Mouse (Mus musculus) embryonic facial prominence, embryonic 12.5 days (tissue): ENCODE data around the gene Slc20a1. TPM values are rescaled to one million over a fixed set of nuclear protein-coding genes. Genes with fewer than 3 reads are reported as not detected.

ENCODE experiments used
- ATAC-seq: fragments of 200-750 bp; cut with Nextera tagmentation; 2 replicates; pipeline ENCODE4 v1.8.0; 2017; ENCODE audit not compliant: insufficient number of reproducible peaks, insufficient read depth, low FRiP score, low TSS enrichment
- H3K27ac ChIP-seq: fragments of 300-500 bp; sonication (generic); 2 replicates; pipeline ENCODE4 v1.5.1; 2016; ENCODE audit warnings: mild to moderate bottlenecking
- H3K27me3 ChIP-seq: fragments of 300-500 bp; sonication (generic); 2 replicates; pipeline ENCODE4 v1.6.1; 2016; ENCODE audit warnings: mild to moderate bottlenecking, moderate library complexity
- H3K36me3 ChIP-seq: fragments of 300-500 bp; sonication (generic); 2 replicates; pipeline ENCODE4 v1.6.1; 2016; ENCODE audit warnings: mild to moderate bottlenecking
- H3K4me1 ChIP-seq: fragments of 300-500 bp; sonication (generic); 2 replicates; pipeline ENCODE4 v1.6.1; 2016
- H3K4me2 ChIP-seq: fragments of 300-500 bp; sonication (generic); replicated peaks from 2 replicates; pipeline ENCODE4 v1.6.1; 2016; ENCODE audit warnings: mild to moderate bottlenecking, moderate library complexity
- H3K4me3 ChIP-seq: fragments of 300-500 bp; sonication (generic); 2 replicates; pipeline ENCODE4 v1.5.1; 2016; ENCODE audit warnings: mild to moderate bottlenecking
- H3K9ac ChIP-seq: fragments of 300-500 bp; sonication (generic); 2 replicates; pipeline ENCODE4 v1.6.1; 2016; ENCODE audit warnings: mild to moderate bottlenecking, moderate library complexity
- H3K9me3 ChIP-seq: fragments of 300-500 bp; sonication (generic); 2 replicates; pipeline ENCODE4 v1.6.1; 2016; ENCODE audit warnings: mild to moderate bottlenecking, moderate library complexity
- WGBS: fragments of 180-500 bp; shearing (Covaris S2); methylation state at CpG from one replicate; pipeline ENCODE4 v1.1.7; 2016; 5-methylcytosine and 5-hydroxymethylcytosine counted together
- polyA plus RNA-seq: library from polyadenylated mRNA; unstranded; fragments of >200 nt; fragmentation: Nextera tagmentation; extraction: Ambion mirVana; gene quantifications from 2 replicates; pipeline ENCODE4 v1.2.1, GENCODE M21; 2016

The Slc20a1 gene
- polyA plus RNA-seq, 1 experiment from 2014 or later: 43.8 TPM

DNA sequence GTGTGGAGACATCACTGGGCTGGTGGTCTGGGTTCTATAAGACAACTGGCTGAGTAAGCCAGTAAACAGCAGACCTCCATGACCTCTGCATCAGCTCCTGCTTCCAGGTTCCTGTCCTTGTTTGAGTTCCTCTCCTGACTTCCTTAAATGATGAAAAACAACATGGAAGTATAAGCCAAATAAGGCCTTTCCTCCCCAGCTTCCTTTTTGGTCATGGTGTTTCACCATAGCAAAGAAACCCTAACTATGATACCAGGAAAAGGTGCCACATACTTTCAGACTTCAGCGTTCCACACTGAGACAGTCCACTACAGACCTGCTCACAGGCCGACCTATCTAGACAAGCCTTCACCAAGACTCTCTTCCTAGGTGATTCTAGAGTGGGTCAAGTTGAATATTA, 2.2 kb upstream of the Slc20a1 start:
- no peak for ATAC-seq
- H3K9ac ChIP-seq: no peak overlapping the region
- no peak overlapping the region for H3K4me3 ChIP-seq
- H3K4me2 ChIP-seq: no peak overlapping the region
- WGBS: 96% methylated on average over 2 of the region's 2 CpGs
- no peak overlapping the region for H3K27ac ChIP-seq
- H3K9me3 ChIP-seq: no peaks in the 10 kb centered on the region
- H3K27me3 ChIP-seq: no peaks in the 10 kb centered on the region
- H3K4me1 ChIP-seq: peaks cover 12% of the 10 kb centered on the region
- H3K36me3 ChIP-seq: 0 out of 2 replicates have a peak, but pooled peaks cover 6% of the 10 kb centered on the region

DNA sequence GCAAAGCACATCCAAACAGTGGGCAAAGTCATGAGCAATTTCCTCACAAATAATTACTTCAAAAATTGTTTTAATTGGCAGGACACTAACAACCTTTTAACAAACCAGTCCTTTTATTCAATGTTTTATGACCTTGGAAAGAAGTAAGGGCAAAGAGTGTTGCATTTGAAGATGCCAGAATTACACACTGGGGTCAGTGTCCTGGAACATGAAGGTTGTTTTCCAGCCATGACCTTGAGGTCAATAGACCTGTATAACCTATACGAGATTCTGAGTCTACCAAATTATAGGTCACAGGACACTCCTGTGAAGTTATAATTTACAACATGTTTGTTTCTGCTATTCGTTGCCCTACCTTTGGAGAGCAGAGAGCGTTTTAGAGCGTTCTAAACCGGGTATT, 1.4 kb upstream of the Slc20a1 start:
- no peak overlapping the region for H3K9ac ChIP-seq
- peaks cover 12% of the 10 kb centered on the region for H3K4me1 ChIP-seq
- WGBS: 43% methylated on average over 5 of the region's 5 CpGs
- H3K4me3 ChIP-seq: no peak overlapping the region
- H3K9me3 ChIP-seq: no peaks in the 10 kb centered on the region
- H3K27ac ChIP-seq: no peak overlapping the region
- peak overlapping the region; percentile 78 for H3K4me2 ChIP-seq
- no peak for ATAC-seq
- H3K27me3 ChIP-seq: no peaks in the 10 kb centered on the region
- H3K36me3 ChIP-seq: peaks cover 14% of the 10 kb centered on the region

DNA sequence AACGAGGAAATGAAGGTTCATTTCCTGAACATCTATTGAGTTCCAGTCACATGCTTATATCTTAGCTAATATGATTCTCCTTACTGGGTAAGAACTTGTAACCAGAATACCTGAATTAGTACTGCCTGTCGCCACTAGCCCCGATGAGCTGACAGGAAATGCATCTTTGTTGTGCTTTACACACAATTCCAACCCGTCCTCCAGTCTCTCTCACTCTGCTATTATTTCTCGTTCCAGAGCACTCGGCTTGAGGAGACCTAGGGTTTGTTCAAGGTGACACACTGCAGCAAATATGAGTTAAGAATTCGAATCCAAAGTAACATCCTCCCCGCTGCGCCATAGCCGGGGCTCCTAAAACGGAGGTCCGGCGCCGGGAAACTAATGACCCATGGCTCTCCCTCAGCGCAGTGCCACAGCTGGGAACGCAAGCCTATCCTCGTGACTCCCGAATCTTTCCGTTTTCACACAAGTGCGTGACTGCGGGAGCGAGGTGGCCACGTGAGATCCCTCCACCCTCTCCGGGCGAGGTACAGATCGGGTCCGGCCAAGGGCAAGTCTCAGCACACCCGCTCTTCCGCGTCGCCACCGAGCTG, 625 bp upstream of the Slc20a1 start:
- H3K9me3 ChIP-seq: no peaks in the 10 kb centered on the region
- H3K4me3 ChIP-seq: peak overlapping the region; percentile 78
- no peaks in the 10 kb centered on the region for H3K27me3 ChIP-seq
- H3K4me2 ChIP-seq: peak overlapping the region; percentile 78
- peak overlapping the region; percentile 60 for H3K27ac ChIP-seq
- H3K36me3 ChIP-seq: peaks cover 21% of the 10 kb centered on the region
- H3K9ac ChIP-seq: peak overlapping the region; percentile 87
- ATAC-seq: no peak
- peaks cover 12% of the 10 kb centered on the region for H3K4me1 ChIP-seq
- WGBS: under 1% methylated on average over 32 of the region's 32 CpGs

- Histone ChIP-seq H3K9me3 (no peaks in the 10 kb centered on the region), H3K9ac (peak overlapping the region; percentile 87), H3K27ac (peak overlapping the region; percentile 87; the same call in 1 of the 2 replicates), H3K27me3 (no peaks in the 10 kb centered on the region), H3K4me2 (peak overlapping the region; percentile 78), H3K4me3 (peak overlapping the region; percentile 78), H3K4me1 (peaks cover 12% of the 10 kb centered on the region), H3K36me3 (peaks cover 37% of the 10 kb centered on the region)
- no peak for ATAC-seq
- 26% methylated on average over 27 of the region's 31 CpGs for WGBS
Observed at GRCm38 (mm10) chr2:129199328-129200085, 943 bp downstream of the Slc20a1 start.

DNA sequence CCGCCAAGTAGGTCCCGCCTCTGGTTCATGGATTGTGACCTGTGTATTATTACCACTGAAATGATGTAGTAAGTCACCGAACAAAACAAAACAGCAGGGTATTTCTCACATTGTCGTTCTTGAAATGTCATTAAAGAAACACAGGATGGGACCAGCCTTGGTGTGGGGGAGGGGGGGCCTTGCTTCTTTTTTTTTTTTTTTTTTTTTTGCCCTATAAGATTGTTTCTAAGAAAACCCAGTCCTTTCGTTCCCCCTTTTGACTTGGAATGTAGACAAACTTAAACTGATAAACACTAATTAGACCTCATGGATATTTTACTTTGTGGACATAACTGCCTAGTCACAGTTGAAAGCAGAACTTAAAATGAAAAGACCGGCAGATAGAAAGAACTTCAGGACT, 6.4 kb downstream of the Slc20a1 start:
- Histone ChIP-seq H3K4me3 (no peak overlapping the region), H3K36me3 (peaks cover 85% of the 10 kb centered on the region)
- 82% methylated on average over 6 of the region's 6 CpGs for WGBS

DNA sequence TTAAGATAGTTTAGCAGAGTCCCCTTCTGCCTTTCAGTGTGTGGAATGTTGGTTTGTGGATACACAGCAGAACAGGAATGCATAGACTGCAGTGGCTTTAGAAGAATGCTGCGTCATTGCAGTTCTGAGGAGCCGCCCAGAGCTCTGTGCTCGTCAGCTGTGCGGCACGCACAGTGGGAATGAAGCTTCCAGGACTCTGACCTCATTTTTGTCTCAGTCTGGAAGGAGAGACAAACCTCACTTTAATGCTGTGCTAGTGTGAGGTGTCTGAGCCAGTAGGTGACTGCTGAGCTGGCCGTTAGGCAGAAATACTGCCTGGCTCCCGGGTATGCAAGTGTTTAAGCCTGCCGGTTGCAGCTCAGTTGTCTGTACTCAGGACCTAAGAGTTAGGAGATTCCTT, 8.3 kb downstream of the Slc20a1 start:
- no peak overlapping the region for H3K4me3 ChIP-seq
- H3K4me1 ChIP-seq: no peaks in the 10 kb centered on the region
- no peak overlapping the region for H3K27ac ChIP-seq
- H3K36me3 ChIP-seq: peaks cover 92% of the 10 kb centered on the region
- no peak; the same call in 1 of the 2 replicates for ATAC-seq
- H3K4me2 ChIP-seq: no peak overlapping the region
- 0 out of 2 replicates have a peak overlapping the region, but pooled peaks have one; percentile 21 for H3K9ac ChIP-seq
- H3K9me3 ChIP-seq: no peaks in the 10 kb centered on the region
- H3K27me3 ChIP-seq: no peaks in the 10 kb centered on the region
- 93% methylated on average over 8 of the region's 8 CpGs for WGBS

More for the DNA sequence above, 6.4 kb downstream of the Slc20a1 start:
- Histone ChIP-seq H3K9ac (no peak overlapping the region), H3K4me1 (peaks cover 2% of the 10 kb centered on the region), H3K27me3 (no peaks in the 10 kb centered on the region), H3K27ac (no peak overlapping the region), H3K4me2 (no peak overlapping the region), H3K9me3 (no peaks in the 10 kb centered on the region)
- no peak for ATAC-seq

- 90% methylated on average over 8 of the region's 8 CpGs for WGBS
- no peak for ATAC-seq
Observed at GRCm38 (mm10) chr2:129208181-129208746, 9.7 kb downstream of the Slc20a1 start.

DNA sequence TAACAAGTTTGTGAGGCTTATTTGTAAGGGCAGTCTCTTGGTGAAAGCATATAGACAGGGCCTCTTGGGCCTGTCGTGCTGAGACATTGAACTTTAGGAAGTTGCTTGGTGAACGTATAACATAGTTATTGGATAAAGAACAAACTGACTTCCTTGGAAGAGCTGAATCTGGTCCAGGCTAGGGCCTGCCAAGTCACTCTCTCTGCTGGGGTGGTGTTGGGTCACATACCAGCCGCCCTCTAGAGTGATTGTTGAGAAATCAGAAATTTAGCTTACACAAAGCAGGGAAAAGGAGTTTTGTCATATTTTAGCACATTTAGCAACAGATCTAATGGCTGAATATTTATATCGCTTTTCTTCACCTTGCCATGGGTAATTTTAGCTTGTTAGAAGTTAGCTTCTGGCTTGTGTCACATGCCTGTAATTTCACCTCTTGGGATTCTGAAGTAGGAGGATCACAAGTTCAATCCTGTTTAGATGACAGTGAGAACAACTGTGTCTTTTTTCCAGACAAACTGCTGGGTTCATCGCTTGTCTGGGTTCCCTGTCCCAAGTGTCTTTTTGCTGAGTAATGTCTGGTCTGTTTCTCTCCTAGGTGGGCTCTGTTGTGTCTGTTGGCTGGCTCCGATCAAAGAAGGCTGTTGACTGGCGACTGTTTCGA, 11.7 kb downstream of the Slc20a1 start:
- Histone ChIP-seq H3K4me2 (no peak overlapping the region), H3K4me3 (no peak overlapping the region), H3K4me1 (no peaks in the 10 kb centered on the region), H3K9me3 (no peaks in the 10 kb centered on the region), H3K27me3 (no peaks in the 10 kb centered on the region), H3K36me3 (peaks cover 65% of the 10 kb centered on the region), H3K27ac (no peak overlapping the region), H3K9ac (no peak overlapping the region)
- 90% methylated on average over 8 of the region's 8 CpGs for WGBS
- ATAC-seq: no peak

More at GRCm38 (mm10) chr2:129208181-129208746, 9.7 kb downstream of the Slc20a1 start:
- H3K4me1 ChIP-seq: no peaks in the 10 kb centered on the region
- no peak overlapping the region for H3K4me3 ChIP-seq
- no peak overlapping the region for H3K4me2 ChIP-seq
- peaks cover 81% of the 10 kb centered on the region for H3K36me3 ChIP-seq
- H3K27ac ChIP-seq: no peak overlapping the region
- H3K9ac ChIP-seq: no peak overlapping the region
- H3K9me3 ChIP-seq: no peaks in the 10 kb centered on the region
- H3K27me3 ChIP-seq: no peaks in the 10 kb centered on the region

- ATAC-seq: no peak
- H3K36me3 ChIP-seq: peaks cover 57% of the 10 kb centered on the region
Observed at GRCm38 (mm10) chr2:129211255-129211654, 12.7 kb downstream of the Slc20a1 start.

GRCm38 (mm10) chr2:129211957-129212356, 13.4 kb downstream of the Slc20a1 start:
- Histone ChIP-seq H3K9ac (no peak overlapping the region), H3K4me3 (no peak overlapping the region), H3K27ac (no peak overlapping the region), H3K9me3 (no peaks in the 10 kb centered on the region), H3K4me1 (no peaks in the 10 kb centered on the region), H3K36me3 (peaks cover 50% of the 10 kb centered on the region), H3K4me2 (no peak overlapping the region), H3K27me3 (no peaks in the 10 kb centered on the region)
- no peak for ATAC-seq
- 74% methylated on average over 2 of the region's 2 CpGs for WGBS

More at GRCm38 (mm10) chr2:129211255-129211654, 12.7 kb downstream of the Slc20a1 start:
- Histone ChIP-seq H3K4me1 (no peaks in the 10 kb centered on the region), H3K4me2 (no peak overlapping the region), H3K4me3 (no peak overlapping the region), H3K9ac (no peak overlapping the region), H3K27me3 (no peaks in the 10 kb centered on the region), H3K9me3 (no peaks in the 10 kb centered on the region), H3K27ac (no peak overlapping the region)
- 81% methylated on average over 4 of the region's 4 CpGs for WGBS

GRCm38 (mm10) chr2:129212566-129212965, 14.0 kb downstream of the Slc20a1 start:
- no peak overlapping the region for H3K9ac ChIP-seq
- H3K4me1 ChIP-seq: no peaks in the 10 kb centered on the region
- no peak for ATAC-seq
- H3K4me3 ChIP-seq: no peak overlapping the region
- H3K27ac ChIP-seq: no peak overlapping the region
- no peak overlapping the region for H3K4me2 ChIP-seq
- H3K27me3 ChIP-seq: no peaks in the 10 kb centered on the region
- H3K9me3 ChIP-seq: no peaks in the 10 kb centered on the region
- 92% methylated on average over 7 of the region's 7 CpGs for WGBS
- peaks cover 45% of the 10 kb centered on the region for H3K36me3 ChIP-seq
